Mouse (Mus musculus): ENCODE measurements around the gene Hmcn2.

DNA sequence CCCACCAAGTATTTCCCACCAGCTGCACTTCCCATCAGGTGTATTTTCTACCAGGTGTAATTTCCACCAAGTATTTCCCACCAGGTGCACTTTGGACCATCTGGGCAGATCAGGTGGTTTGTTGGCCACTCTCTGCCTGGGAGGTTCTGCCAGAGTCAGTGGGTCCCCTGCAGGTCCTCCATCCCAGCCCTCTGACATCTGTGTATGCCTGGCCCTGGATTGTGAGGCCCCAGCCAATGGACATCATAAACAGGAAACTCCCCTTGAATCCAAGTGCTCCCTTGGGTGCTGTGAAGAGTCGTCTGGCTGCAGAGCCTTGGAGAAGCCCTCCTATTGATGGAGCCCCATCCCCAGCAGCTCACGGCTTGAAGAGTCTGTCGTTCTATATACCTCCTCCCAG, 61.8 kb downstream of the Hmcn2 start:
- no peak for TF ChIP-seq CTCF (IDR thresholded peaks at IDR 0.05; ENCODE audit: extremely low read depth, insufficient read depth, low read length)
- no peak for TF ChIP-seq POLR2A (IDR thresholded peaks at IDR 0.05; ENCODE audit: extremely low read depth, insufficient read depth, low read length)
